Mouse (Mus musculus) liver, adult (tissue): ENCODE measurements around the gene Med27.

Experiments used
- GATA4 ChIP-seq: IDR thresholded peaks from 2 replicates; pipeline ENCODE4 v1.6.1; 2014; ENCODE audit warnings: mild to moderate bottlenecking, low read length; ENCODE audit not compliant: insufficient replicate concordance

Gene Med27

GRCm38 (mm10) chr2:29412458-29412857, 65.8 kb downstream of the Med27 start:
- no peak for TF ChIP-seq GATA4

GRCm38 (mm10) chr2:29413259-29413993, 66.8 kb downstream of the Med27 start:
- no peak for TF ChIP-seq GATA4

GRCm38 (mm10) chr2:29414852-29415473, 68.3 kb downstream of the Med27 start:
- no peak for TF ChIP-seq GATA4

GRCm38 (mm10) chr2:29418498-29418897, 71.9 kb downstream of the Med27 start:
- TF ChIP-seq GATA4: no peak

- no peak for TF ChIP-seq GATA4
These were observed 72.8 kb downstream of the Med27 start for GRCm38 (mm10) chr2:29419434-29419833.

- no peak for TF ChIP-seq GATA4
These were observed 73.3 kb downstream of the Med27 start for GRCm38 (mm10) chr2:29419946-29420345.

GRCm38 (mm10) chr2:29422126-29422840, 75.7 kb downstream of the Med27 start:
- TF ChIP-seq GATA4: no peak

- peak; percentile 31; the same call in 1 of the 2 replicates for TF ChIP-seq GATA4
These were observed 76.4 kb downstream of the Med27 start for GRCm38 (mm10) chr2:29423059-29423458.

GRCm38 (mm10) chr2:29425386-29425785, 78.8 kb downstream of the Med27 start:
- TF ChIP-seq GATA4: no peak

- no peak for TF ChIP-seq GATA4
These were observed 80.1 kb downstream of the Med27 start for GRCm38 (mm10) chr2:29426684-29427083.

- TF ChIP-seq GATA4: no peak
These were observed 85.9 kb downstream of the Med27 start for GRCm38 (mm10) chr2:29432565-29432964.

- no peak for TF ChIP-seq GATA4
These were observed 89.8 kb downstream of the Med27 start for GRCm38 (mm10) chr2:29436376-29436775.

- no peak for TF ChIP-seq GATA4
These were observed 90.5 kb downstream of the Med27 start for GRCm38 (mm10) chr2:29437111-29437510.

GRCm38 (mm10) chr2:29437861-29438529, 91.4 kb downstream of the Med27 start:
- TF ChIP-seq GATA4: no peak

GRCm38 (mm10) chr2:29438530-29438862, 91.9 kb downstream of the Med27 start:
- no peak for TF ChIP-seq GATA4

GRCm38 (mm10) chr2:29438986-29439385, 92.4 kb downstream of the Med27 start:
- no peak for TF ChIP-seq GATA4
